Mouse (Mus musculus): Measurements from ENCODE around the gene Chat.

DNA sequence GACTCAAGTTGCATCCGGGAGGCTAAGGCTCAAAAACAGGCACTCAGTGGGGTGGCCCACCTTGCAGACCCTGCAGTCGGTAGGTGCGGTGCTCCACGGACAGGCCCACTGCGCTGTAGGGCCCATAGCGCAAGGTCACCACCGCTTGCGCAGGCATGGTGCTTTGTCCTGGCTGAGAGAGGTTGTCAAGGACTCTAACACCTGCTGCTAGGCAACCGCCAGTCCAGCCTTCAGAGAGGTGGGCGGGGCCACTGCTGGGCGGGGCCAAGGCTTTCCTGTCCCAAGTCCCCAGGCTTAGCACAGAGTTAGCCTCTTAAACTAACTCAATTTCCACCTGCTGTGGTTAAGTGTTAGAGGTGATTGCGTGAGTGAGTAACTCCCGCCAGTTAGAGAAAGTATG is 77.6 kb downstream of the Chat start, which contains the start of gene 1700024G13Rik:
- TF ChIP-seq CTCF (conservative IDR thresholded peaks at IDR 0.05; ENCODE audit: insufficient read depth, insufficient read length, low read depth, low read length) (no peak), POLR2A (IDR thresholded peaks at IDR 0.05; ENCODE audit: low read depth, low read length) (no peak)

Measured in kidney, adult 2 months (tissue).